Mouse (Mus musculus): ENCODE results near the gene Ptgds. TPM values are rescaled to one million over a fixed set of nuclear protein-coding genes. Genes with fewer than 3 reads are reported as not detected.

Ptgds gene
- total and polyA plus RNA-seq, 3 experiments, result 0.37 to 0.46 TPM; not detected in 1

GRCm38 (mm10) chr2:25482969-25483368 lies 13.1 kb upstream of the Ptgds start:
- Histone ChIP-seq H3K79me2 (replicated peaks; ENCODE audit: control insufficient read depth, extremely low read depth, insufficient read depth, poor library complexity, severe bottlenecking) (no peaks in the 10 kb centered on the region), H3K4me2 (ENCODE audit: insufficient read depth, low read depth, poor library complexity, severe bottlenecking) (no peak overlapping the region), H3K9me3 (replicated peaks; ENCODE audit: low read length) (peaks cover 14% of the 10 kb centered on the region), H3K4me3 (replicated peaks in 1 of 3; ENCODE audit: low read depth in 2 of 3, low read length in 2 of 3, poor library complexity in 1 of 3) (no peak overlapping the region), H3K27me3 (replicated peaks) (peaks cover 29% of the 10 kb centered on the region), H3K4me1 (ENCODE audit: control insufficient read depth in 1 of 2, insufficient read depth in 2 of 2) (no peaks in the 10 kb centered on the region), H3K9ac (ENCODE audit: insufficient read depth, low read depth) (no peak overlapping the region), H3K36me3 (replicated peaks in 1 of 2; ENCODE audit: control insufficient read depth in 1 of 2, insufficient read depth in 1 of 2, low read length in 1 of 2) (no peaks in the 10 kb centered on the region), H3K27ac (ENCODE audit: insufficient read depth, low read depth) (no peak overlapping the region)
- peak; percentile 95 for TF ChIP-seq RAD21 (IDR thresholded peaks at IDR 0.05; ENCODE audit: low read depth, low read length)
- TF ChIP-seq ZC3H11A (IDR thresholded peaks at IDR 0.05; ENCODE audit: low read depth, low read length), result peak; percentile 48; the same call in 1 of the 2 replicates
- no peak for TF ChIP-seq MAFK (IDR thresholded peaks at IDR 0.05; ENCODE audit: insufficient replicate concordance, low read length)
- TF ChIP-seq ZKSCAN1 (IDR thresholded peaks at IDR 0.05; ENCODE audit: borderline replicate concordance, low read depth, low read length), result no peak
- TF ChIP-seq UBTF (IDR thresholded peaks at IDR 0.05; ENCODE audit: low read depth, low read length), result no peak
- 0 out of 2 replicates have a peak, but pooled peaks have one; percentile 24 for TF ChIP-seq MAZ (IDR thresholded peaks at IDR 0.05; ENCODE audit: low read depth, low read length)
- TF ChIP-seq SMC3 (IDR thresholded peaks at IDR 0.05; ENCODE audit: low read depth, low read length), result peak; percentile 90
- peak; percentile 42 to 91; a peak in 3 of 4 replicates for TF ChIP-seq CTCF (conservative IDR thresholded peaks at IDR 0.05 in 1 of 2, IDR thresholded peaks at IDR 0.05 in 1 of 2; ENCODE audit: low read depth in 2 of 2, low read length in 2 of 2)
- dilution Hi-C loops (cut with MboI; ENCODE audit: extremely low pct_ligation_motif_present, extremely low pct_unique_long_range_greater_than_20kb, low sequenced_read_pairs), result no loop called here
- DNase-seq (ENCODE audit: extremely low read depth), result peak; percentile 69
- in situ Hi-C loops (cut with MboI; ENCODE audit: low pct_ligation_motif_present, low pct_unique_long_range_greater_than_20kb, low sequenced_read_pairs), result no loop called here

DNA sequence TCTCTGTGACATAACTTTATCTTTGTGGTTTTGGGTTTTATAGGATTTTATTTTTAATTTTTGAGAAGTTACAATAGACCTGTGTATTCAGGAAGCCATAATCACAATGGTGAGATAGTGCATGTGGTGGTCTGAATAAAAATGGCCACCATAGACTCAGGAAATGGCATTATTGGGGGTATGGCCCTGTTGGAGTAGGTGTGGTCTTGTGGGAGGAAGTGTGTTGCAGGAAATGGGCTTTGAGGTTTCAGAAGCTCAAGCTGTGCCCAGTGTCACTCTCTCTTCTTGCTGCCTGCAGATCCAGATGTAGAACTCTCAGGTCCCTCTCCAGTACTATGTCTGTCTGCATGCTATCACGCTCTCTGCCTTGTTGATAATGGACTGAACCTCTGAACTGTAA lies 10.7 kb upstream of the Ptgds start:
- TF ChIP-seq MYC (IDR thresholded peaks at IDR 0.05; ENCODE audit: low read depth, low read length) (no peak), MAX (IDR thresholded peaks at IDR 0.05; ENCODE audit: low read length) (no peak), NELFE (IDR thresholded peaks at IDR 0.05; ENCODE audit: low read depth, low read length) (no peak), MAFK (IDR thresholded peaks at IDR 0.05; ENCODE audit: insufficient replicate concordance, low read length) (no peak), RAD21 (IDR thresholded peaks at IDR 0.05; ENCODE audit: low read depth, low read length) (no peak), MEF2A (IDR thresholded peaks at IDR 0.05; ENCODE audit: borderline replicate concordance, low read depth, low read length) (no peak), UBTF (IDR thresholded peaks at IDR 0.05; ENCODE audit: low read depth, low read length) (no peak), IRF4 (IDR thresholded peaks at IDR 0.05; ENCODE audit: low read depth, low read length) (no peak), USF1 (IDR thresholded peaks at IDR 0.05; ENCODE audit: low read depth, low read length) (no peak), ETS1 (conservative IDR thresholded peaks at IDR 0.05; ENCODE audit: low read depth, low read length) (no peak), SIN3A (IDR thresholded peaks at IDR 0.05; ENCODE audit: low read length) (no peak), SMC3 (IDR thresholded peaks at IDR 0.05; ENCODE audit: low read depth, low read length) (no peak), ZKSCAN1 (IDR thresholded peaks at IDR 0.05; ENCODE audit: borderline replicate concordance, low read depth, low read length) (no peak), PAX5 (IDR thresholded peaks at IDR 0.05; ENCODE audit: low read length) (no peak)
- no peaks in the 10 kb centered on the region for H3K36me3 ChIP-seq (replicated peaks in 1 of 2; ENCODE audit: control insufficient read depth in 1 of 2, insufficient read depth in 1 of 2, low read length in 1 of 2)
- in situ Hi-C loops (cut with MboI; ENCODE audit: low pct_ligation_motif_present, low pct_unique_long_range_greater_than_20kb, low sequenced_read_pairs), result no loop called here
- H3K9me3 ChIP-seq (replicated peaks; ENCODE audit: low read length), result peaks cover 9% of the 10 kb centered on the region
- no peak overlapping the region for H3K9ac ChIP-seq (ENCODE audit: insufficient read depth, low read depth)
- H3K4me3 ChIP-seq (replicated peaks in 1 of 3; ENCODE audit: low read depth in 2 of 3, low read length in 2 of 3, poor library complexity in 1 of 3), result no peak overlapping the region
- H3K4me2 ChIP-seq (ENCODE audit: insufficient read depth, low read depth, poor library complexity, severe bottlenecking), result no peak overlapping the region
- dilution Hi-C loops (cut with MboI; ENCODE audit: extremely low pct_ligation_motif_present, extremely low pct_unique_long_range_greater_than_20kb, low sequenced_read_pairs), result no loop called here
- H3K4me1 ChIP-seq (ENCODE audit: control insufficient read depth in 1 of 2, insufficient read depth in 2 of 2), result no peaks in the 10 kb centered on the region
- no peak overlapping the region for H3K27ac ChIP-seq (ENCODE audit: insufficient read depth, low read depth)
- H3K27me3 ChIP-seq (replicated peaks), result peaks cover 16% of the 10 kb centered on the region
- no peaks in the 10 kb centered on the region for H3K79me2 ChIP-seq (replicated peaks; ENCODE audit: control insufficient read depth, extremely low read depth, insufficient read depth, poor library complexity, severe bottlenecking)
- no peak for DNase-seq (ENCODE audit: extremely low read depth)

Data from CH12.LX (cell line).